Mouse (Mus musculus): ENCODE measurements at regions not wholly inside any gene's neighbourhood (a gene's known extent, or its start where the extent isn't known, plus 50 kb on each side); places are given as distances from the start of the nearest gene placed in this dataset.
A peak's percentile ranks its signal among the peaks of the same experiment; 100 is the strongest.

DNA sequence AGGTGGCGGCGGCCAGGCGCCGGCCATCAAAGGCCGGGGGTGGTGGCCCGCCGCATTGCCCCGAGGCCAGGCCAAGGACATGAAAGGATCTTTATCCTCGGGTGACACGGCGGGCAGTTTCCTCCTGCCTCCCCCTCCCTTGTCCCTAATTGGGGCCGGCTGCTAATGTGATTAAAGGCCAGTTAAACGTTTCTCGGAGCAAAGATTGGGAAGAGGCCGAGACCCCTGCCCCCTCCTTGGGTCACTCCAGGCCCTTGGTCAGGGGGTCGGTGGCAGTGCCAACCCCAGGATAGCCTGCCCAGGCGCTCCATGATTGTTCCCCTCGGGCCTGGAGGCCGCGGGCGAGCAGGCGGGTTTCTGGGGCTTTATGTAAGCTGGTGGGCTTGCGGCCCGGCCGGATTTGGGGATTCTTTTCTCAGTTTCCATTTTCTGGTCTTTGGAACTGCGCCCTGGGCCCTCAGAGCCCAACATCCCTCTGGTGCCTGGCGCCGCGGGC, 90.7 kb upstream of the Dio3 start:
- DNase-seq: no peak

DNA sequence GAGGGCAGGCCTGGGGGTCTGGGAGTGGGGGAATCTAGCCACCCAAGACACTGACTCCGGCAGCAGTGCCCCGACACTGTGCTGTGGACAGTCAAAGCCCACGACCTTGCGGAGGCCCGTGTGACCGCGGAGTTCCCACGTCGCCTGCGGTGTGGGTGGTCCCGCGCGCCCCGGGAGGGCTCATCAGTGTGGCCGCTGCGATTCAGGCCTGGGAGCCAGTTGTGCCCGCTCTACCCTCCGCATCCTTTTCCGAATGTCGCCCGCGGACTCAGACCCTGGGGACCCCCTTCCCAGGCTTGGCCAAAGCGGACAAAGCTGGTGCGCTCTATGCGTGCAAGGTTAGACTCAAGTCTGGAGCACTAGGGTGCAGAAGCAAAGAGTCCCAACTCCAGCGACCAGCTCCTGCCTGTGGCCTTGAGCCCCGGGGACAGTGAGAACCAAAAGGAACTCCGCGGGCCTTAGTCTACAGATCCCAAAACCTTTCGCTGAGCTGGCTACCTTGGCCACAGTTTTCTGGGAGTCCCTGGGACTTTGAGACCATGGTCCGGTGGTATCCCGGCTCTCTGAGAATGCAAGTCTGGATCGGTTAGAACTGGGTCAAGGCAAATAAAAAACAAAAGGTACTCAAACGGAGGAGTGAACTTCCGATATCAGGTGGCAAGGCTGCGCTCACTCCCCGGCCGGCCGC, 90.1 kb upstream of the Dio3 start:
- DNase-seq: no peak

DNA sequence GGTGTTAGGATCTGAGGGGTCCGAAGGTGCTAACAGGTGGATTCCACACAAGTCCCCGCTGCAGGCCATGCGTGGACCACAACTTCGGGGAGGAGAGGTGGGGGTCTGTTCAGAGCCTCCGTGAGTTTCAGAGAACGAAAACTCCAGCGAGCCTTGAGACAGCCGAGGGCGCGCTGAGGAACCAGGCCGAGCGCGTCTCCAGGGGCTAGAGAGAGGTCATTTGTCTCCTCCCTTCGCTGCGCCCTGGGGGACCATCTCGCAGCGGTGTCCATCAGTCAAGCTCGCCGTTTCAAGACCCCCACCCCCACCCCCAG, 89.6 kb upstream of the Dio3 start:
- DNase-seq: no peak

DNA sequence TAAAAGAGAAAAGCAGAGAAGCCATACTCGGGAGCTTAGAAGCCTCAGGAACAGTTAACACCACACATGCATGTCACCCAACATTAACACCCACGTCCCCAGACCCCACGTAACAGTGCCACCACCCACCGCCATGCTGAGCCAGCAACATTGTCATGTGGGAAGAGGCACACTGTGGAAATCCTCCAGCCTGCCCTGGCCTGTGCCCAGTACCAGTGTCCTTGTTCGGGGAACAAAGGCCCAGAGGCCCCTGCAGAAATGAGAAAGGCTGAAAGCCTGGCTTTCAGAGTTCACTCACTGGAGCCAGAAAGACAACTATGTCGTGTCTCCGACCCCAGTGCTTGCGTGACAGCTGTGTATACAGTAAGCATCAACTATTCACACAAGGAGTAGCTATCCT, 86.7 kb upstream of the Dio3 start:
- no peak for DNase-seq

DNA sequence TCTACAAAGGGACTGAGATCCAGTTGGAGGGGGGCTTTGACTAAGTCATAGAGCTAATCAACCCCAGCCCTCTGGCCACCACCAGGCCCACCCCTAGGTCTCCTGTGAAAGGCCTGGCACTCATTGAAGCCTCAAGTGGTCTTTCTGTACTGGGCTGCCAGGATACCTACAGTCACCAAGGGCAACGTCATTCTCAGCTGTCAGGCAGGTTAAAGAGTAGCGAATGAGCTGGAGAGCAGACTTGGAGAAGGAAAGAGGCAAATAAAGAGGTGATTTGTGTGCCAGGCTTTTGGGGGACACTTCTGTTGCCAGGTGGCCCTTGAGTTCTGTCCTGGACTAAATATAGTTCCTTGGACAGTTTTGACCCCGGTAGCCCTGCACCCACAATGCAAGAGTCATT, 81.5 kb upstream of the Dio3 start:
- DNase-seq: no peak

DNA sequence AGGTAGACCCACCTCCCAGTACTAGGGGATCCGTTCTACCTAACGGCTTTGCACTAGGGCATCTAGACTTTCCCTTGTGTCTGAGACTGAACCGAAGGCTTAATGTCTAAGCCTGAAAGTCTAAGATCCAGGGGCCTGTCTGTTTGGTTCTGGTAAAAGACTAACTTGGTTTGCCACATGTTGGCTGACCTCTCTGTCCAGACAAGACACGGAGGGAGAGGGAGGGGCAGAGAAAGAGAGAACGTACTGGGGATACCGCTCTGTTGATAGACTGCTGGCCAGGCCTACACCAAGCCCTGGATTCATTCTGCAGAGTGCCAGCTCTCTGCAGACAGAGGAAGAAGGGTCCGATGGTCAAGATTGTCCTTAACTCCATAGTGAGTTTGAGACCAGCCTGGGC, 78.4 kb upstream of the Dio3 start:
- no peak for DNase-seq

DNA sequence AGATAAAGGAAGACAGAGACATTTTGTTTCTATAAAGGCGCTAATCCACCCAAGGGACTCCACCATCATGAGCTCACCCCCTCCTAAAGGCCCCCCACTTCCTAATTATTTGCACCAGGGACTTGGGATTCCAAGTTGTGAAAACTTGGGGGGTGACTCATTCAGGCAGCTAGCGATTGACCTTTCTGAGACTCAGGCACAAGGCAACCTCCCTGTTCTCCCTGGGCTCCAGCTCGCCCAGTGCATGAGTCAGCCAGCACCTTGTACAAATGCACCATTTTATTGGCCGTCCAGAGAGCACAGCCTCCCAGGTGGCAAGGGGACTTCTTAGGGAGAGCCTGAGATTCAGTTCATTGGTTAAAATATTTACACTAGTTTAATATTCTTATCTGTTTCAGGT, 78.0 kb upstream of the Dio3 start:
- DNase-seq: peak; percentile 74

DNA sequence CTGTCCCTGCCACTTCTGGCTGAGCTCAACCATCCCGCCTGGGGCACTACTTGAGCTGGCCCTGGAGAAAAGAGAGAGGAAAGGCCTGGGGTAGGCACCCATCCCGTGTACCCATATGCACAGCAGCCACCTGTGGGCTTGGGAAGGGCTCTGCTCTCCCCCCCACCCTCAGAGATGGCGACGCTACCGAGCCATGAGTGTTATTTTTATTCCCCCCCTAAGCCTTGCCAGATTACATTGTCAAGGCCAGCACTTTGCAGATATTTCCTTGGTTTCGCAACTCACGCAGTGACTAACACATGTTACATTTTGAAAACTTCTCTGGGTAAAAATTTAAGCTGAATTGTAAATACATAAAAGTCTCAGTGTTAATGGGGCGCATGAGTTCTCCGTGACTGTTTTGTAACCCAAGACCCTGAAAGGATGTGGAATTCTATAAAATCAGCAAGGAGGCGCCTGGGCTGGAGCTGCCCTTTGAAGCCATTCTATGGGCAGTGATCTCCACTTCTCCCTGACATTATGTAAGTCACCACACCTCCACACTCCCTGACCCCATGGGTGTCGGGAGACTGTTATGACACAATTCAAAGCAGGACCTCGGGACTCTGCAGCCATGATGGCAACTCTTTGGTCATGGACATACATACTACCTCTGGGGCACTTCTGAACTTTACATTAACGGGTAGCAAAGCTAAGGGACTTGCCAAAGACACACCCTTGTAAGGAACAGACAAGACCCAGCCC, 75.4 kb upstream of the Dio3 start:
- DNase-seq: peak; percentile 50

DNA sequence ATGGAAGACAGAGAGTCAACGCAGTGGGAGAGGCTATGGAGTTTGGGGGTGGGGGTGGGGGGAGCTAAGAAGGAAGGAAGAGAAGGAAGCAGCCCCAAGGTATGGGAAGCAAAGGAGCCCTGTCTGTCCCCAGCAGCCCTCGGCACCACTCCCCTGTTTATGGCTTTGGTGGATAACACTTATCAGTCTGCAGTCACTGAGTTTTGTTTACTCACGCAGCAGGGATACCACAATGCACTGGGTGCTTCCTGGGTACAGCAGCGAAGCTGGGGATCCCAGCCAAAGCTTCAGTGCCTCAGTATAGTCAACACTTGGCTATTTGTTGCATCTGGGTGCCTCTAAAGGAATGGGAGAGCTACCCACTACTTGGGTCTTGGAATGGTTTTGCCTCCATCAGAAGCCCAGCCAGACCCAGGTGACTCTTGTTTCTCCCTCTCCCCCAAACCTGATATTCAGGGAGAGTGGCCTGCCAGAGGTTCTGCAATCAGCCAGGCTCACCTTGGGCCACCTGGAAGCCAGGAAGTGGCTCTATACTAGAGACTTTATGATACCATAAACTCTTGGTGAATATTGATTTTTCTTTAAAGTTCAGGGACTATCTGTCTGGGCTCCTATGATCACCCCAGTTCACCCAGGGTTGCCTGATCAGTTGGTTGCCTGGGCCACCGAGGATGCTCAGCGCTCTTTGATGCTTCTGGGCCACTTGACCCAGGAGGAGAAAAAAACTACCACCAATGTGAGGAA, 74.5 kb upstream of the Dio3 start:
- no peak for DNase-seq

DNA sequence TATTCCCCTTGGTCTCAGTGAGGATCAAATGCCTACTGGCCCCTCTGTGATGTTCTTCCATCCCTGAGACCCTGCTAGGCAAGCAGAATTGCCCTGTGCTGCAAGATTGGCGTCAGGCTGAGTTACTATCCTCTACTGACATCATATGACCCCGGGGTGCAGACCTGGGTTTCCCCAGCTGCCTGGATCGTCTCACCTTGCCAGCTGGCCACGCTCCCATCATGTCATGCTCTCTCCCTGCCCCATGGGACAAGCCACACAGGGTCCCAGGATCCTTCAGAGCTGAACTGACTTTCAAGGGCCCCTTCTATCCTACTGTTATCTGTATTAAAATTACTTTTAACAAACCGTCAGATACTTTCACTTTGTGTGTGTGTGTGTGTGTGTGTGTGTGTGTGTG, 72.6 kb upstream of the Dio3 start:
- no peak for DNase-seq

DNA sequence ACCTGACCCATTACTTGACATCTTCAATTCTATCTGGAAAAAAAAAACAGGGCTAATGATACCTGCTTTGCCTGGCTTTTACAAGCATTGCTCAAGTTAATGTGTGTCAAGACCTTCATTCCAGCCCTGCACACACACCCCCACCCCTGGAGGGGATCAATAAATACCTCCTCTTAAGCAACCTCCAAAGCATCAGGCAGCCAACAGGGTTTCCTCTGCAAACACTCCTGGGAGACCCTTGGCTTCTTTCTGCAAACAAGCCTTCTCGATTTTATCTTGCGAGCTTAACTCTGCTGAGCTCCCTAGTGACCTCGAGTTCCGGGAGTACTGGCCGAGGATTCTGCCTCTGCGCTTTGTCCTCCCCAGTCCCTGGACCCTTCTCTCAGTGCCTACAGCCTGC, 72.1 kb upstream of the Dio3 start:
- no peak for DNase-seq

DNA sequence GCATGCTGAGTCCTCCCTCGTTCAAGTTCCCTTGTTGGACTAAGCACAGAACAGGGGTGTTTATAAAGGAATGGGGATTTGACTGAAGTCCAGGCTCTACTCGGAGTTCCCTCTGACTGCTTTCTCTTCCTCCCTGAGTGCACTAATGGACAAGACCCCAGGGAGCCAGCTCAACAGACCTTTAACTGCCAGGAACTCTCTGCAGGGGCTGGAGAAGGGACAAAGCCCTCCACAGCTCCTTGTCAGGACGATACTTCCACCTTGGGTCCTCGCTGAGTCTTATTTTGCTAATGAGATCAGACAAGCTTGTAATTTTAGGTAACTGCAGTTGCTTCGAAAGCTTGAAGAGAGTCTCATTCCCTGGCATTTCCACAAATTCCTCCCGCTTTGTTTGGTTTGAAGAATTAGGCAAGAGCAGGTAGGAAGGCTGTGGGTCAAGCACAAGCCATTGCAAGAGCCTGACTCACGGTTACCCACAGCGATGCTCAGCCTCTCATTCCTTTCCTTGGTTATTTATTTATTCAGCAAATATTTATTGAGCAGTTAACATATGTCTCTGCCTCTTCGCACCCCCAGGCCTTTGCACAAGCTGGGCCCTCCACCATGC, 71.5 kb upstream of the Dio3 start:
- no peak for DNase-seq

DNA sequence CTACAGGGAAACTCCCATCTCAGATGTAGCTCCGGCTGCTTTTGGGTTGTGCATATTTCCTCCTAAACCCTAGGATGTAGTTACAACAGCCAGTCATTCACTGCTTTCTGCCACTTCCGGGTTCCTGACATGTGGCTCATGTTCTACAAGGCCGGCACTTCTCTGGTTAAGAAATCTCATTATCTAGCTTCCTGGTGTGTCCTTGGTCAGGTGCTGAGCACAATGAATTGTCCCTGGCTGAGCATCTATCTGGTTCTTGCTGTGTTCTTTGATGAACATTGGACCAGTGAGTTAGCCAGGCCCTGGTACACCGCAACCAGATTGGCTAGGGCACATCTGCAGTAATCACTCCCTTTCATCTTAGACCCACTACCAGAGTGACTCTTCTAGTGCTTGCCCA, 66.2 kb upstream of the Dio3 start:
- no peak for DNase-seq

DNA sequence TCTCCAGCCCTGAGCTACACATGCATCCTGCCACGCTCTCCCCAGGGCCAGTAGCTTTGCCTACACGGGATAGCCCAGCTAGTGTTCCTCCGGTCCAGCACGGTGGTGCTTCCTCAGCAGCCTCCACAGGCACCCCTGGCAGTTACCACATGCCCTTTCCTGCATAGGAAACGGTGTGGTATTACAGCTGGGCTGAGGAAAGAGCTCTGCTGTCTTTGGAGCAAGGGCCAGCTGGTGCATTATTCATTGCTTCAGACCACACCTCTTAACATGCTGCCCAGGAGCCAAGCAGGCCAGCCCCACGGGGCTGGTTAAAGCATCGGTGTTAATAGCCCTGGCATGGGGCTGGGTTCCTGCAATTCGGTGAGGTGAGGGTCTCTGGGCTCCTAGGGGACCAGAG, 64.0 kb upstream of the Dio3 start:
- no peak for DNase-seq

DNA sequence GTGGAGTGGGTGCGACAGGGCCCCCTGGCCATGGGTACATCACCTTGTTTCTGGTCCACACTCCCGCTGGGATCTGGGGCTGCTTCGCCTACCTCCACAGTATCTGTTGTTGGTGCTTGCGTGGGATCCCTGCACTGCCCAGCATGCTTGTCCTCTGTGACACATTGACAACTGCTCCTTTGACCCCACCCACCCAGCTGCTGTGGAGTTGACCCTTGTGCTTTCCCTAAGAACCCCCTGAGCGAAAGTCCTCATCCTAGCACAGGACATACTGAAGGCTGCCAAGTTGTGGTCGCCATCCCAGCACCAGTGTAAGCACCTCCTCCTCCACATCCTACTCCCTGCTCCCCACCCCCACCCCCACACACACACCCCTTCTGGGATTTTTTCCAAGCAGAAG, 63.6 kb upstream of the Dio3 start:
- no peak for DNase-seq

DNA sequence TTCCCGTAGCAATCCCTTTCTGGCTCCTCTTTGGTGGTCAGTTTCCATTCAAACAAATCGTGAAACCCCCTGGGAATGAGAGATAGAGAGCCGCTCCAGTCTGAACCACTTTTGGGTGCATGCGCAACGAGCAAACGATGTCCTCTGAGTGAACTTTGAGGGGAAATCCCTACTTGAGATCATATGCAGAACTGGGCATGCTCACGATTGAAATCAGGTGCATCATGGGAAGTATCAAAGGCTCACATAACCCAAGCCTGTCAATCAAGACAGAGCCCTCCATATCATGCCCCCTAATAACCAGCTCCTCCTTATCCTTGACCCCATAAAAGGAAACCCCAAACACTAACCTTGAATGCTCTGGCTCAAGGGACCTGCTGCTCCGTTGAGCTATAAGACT, 59.1 kb upstream of the Dio3 start:
- DNase-seq: no peak

DNA sequence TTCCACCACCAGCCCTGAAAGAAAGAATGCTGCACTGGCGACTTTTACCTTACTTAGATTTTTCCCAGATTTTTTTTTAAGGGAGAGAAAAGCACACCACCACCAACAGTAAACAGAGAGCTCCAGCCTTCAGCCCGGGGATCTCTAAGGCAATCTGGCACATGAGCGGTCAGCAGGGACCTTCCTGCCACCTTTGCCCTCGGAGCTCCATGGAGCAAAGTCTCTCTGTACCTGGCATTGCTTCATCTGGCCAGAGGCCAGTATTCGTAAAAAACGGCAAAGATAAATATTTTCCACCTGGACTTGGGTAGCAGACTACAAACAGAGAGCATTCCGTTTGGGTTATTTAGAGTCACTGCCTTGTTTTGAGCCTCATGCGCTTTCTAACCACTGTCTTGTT, 58.4 kb upstream of the Dio3 start:
- no peak for DNase-seq

DNA sequence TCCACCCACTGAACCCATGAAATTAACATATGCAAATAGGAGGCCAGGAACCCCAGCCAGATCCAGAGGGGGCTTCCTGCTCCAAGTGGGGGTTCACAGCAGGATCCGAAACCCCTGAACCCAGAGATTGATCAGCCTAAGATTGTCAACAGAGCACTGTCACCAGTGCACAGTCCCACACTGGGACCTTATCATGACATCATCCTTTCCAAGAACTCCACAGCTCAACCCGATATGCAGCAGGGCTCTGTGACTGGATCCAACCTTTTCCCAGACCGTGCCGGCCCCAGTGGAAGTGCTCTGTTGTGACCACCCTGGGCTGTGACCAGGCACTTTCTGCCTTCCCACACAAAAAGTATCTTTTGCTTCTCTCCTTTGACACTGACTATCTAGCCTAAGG, 57.7 kb upstream of the Dio3 start:
- DNase-seq: no peak

DNA sequence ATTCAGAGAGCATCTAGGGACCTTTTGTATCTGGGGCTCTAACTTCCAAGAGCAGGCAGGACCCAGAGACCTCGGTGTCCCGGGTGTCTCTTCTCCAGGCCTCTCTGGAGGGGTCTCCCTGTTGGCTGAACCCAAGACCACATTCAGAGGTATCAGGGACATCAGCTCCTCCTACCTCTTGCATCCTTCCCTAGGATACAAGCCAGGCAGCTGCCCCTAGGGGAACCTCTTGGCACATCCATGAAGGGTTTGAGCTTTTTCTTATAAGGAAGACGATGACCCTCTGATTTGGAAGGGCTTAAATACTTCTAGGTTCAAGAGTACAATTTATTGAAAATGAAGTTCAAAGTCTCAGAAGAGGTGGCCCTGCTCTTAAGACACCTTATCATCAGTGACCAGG, 57.2 kb upstream of the Dio3 start:
- no peak for DNase-seq

DNA sequence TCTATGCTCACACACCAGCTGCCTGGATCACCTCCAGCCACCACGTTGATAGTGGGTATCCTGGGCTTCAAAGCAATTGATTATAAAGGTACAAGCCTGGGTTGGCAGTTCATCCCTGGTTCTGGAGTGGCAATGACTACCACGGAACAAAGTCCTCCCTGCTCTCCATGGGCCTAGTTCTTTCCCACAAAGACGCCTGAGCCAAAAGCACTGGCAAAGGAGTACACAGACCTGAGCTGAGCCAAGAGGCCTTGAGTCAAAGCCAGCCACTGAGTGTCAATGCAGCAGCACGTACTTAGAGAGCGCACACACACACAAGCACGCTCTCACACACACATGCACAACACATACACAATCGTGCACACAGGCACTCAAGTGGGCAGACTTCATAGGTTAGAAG, 54.6 kb upstream of the Dio3 start:
- peak; percentile 29 for DNase-seq

DNA sequence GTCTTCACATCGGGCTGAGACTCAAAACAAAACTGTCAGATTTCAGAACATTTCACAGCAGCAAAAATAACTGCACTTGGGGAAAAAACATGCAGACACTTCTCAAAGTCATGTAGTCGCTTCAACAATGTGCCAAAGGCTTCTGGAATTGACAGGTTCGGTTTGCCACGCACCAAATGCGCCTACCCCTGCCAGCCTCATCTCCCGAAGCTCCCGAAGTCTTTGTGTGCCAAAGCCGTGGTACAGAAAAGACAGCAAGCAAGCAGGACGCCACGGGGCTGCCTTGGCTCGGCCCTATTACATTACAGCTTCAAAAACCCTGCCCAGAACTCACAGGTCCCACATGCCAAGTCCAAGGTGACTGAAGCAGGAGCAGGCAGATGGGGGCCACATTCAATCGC, 50.9 kb upstream of the Dio3 start:
- no peak for DNase-seq

All from adrenal gland, adult 8-10 months (tissue).